Mouse (Mus musculus): ENCODE results near the gene Dnali1. TPM values are rescaled to one million over a fixed set of nuclear protein-coding genes. Genes with fewer than 3 reads are reported as not detected.

Dnali1 gene
- total RNA-seq, 2 experiments from 2014 or later = not detected

DNA sequence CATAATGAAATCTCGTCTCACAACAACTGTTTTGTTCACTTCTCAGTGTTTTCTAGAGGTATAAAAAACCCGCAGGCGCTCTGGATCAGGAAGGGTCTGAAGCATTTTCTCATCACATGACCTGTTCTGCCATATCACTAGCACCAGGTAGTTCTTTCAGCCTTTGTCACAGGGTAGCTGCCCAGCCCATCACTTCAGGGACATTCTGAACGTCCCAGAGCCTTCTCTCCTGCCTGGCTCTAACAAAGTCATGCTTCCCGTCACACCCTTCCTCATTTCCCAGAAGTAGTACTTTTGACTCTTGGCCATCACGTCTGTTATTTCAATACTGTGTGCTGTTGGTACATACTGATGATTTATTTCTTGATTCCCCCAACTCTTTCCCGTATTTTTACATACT lies 21.0 kb downstream of the Dnali1 start:
- DNase-seq (ENCODE audit: low spot score in 2 of 2) = no peak

DNA sequence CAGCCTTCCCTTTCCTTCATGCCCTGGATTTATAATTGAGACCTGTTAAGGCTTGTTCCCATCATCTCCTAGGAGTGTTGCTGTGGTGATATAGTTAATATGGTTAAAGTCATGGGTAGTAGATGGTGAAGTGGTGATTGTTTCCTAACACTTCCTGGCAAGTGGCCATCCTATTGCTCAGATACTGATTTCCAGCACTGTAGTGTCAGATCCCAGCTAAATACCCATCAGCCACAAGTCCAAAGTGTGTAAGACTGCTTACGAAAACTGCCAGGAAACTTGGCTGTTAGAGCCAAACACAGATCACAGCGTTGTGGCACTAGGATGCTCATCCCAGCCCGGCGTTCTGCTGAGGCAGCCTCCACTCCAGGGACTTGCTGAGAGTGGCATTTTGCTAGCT lies 31.2 kb downstream of the Dnali1 start:
- DNase-seq (ENCODE audit: low spot score in 2 of 2) = no peak

DNA sequence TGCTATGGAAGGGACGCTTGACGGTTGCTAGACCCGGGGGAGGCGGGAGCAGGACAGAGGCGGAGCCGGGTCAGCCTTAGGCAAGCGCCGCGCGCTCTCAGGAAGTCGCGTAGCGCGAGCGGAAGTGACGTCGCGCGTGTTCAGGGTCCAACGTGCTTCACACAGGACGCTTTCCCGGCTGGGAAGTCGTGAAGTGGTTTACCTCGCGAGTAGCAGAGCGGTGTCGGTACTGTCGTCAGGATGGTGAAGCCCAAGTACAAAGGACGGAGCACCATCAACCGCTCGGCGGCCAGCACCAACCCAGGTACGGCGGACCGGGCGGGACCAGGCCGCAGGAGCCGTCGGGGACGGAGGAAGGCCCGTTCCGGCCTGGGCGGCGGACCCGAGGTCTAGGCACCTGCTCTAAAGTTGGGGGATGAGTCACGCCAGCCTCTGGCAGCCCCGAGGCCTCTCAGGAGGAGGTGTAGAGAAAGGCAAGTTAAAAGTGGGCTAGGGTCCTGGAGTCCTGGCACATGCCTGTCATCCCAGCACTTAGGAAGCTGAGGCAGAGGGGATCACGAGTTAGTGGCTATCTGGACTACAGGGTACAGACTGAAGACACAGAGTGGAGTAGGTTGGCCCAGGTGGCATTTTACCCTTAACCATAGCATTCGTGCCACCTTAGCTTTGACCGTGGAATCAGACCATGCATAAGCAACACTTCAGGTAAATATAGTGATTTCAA lies 35.5 kb downstream of the Dnali1 start:
- peak; percentile 80 to 93 for DNase-seq (ENCODE audit: low spot score in 2 of 2)

DNA sequence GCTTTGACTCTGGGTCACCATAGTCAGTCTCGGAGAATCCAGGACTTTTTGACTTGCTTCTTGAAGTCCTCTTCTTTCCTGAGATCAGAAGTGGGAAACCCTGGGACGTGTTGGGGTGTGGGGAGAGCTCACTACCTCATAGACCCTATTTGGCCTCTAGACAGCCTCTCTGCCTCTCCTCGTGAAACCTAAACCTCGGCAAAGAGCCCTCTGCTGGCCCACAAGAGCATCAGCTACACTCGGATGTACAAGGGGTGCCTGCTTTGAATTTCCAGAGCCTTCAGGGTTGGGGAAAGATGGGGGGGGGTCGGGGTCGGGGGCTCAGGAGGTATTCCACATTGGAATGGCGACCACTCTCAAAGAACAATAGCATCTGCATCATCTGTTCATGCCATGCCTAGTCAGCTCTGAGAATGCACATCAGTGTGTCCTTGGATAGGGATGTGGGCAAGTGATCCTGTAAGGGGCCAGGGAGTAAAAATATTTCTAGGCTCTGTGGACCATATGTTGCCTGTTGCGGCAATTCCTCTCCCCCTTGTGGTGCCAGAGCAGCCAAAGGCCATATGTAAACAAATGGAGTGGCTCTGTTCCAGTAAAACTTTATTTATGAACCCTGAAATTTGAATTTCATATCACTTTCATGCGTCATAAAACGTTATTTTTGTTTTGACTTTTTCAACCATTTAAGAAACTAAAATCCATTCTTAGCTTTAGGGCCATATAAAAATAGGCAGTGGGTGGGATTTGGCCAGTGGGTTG lies 44.5 kb downstream of the Dnali1 start:
- DNase-seq (ENCODE audit: low spot score in 2 of 2) = no peak

DNA sequence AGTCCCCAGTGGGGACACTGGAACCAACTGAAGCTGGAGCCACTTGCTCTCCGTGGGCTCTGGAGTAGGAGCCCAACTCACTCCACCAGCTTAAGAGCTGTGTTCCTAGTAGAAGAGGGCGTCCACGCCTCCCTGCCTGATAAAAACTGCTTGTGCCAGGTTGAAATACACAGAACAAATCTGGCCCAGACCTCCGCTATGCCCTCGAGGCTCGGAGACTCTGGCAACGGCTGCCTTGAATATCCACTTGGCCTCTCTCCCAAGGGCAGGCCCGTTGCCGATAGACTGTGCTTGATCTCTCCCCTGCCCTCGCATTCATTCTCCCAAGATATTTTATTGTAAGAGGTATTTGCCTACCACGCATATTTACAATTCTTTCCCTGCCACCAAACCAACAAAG lies 48.1 kb downstream of the Dnali1 start:
- DNase-seq (ENCODE audit: low spot score in 2 of 2) = no peak

DNA sequence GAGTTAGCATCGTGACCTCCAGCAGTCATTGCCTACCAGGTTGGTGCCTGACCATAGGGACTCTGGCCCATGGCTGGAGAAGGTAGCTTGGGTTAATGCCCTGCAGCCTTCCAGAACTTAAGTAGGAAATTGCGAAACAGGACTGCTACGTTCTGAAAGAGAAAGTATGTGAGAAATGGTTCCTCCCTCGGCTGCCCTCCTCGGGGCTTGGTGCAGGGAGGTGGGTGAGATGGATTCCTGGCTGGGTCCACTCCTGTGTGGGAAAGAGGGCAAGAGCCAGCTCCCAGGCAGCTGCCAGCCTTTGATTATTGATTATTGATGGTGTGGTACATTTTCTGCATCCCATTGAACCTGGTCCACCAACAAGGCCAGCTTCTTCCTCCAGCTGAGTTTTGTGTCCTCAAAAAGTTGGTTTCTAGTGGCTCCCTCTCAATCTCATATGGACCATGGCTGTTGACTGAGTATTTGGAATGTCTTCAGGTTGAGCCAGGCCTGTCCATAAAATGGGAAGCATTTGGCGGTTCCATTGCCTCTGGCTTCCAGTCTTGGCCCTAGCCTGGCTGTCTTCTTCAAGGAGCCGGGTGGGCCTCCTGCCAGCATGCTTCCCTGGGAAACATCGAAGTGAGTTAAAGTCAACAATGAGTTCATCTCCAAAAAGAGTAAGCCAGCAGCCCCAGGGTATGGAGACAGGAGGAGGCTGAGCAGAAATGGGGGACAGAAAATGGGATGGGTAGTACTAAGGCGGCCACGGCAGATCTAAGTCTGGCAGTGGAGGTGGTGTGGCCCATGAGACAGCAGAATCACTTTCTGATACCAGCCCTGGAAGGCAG lies 49.5 kb downstream of the Dnali1 start, which contains the start of gene Gnl2:
TSS of gene Gnl2 (plus strand) at position 780 of the 830 bp plus-strand sequence.
- peak in 1 of 2 experiments; percentile 32 for DNase-seq (ENCODE audit: low spot score in 2 of 2)

DNA sequence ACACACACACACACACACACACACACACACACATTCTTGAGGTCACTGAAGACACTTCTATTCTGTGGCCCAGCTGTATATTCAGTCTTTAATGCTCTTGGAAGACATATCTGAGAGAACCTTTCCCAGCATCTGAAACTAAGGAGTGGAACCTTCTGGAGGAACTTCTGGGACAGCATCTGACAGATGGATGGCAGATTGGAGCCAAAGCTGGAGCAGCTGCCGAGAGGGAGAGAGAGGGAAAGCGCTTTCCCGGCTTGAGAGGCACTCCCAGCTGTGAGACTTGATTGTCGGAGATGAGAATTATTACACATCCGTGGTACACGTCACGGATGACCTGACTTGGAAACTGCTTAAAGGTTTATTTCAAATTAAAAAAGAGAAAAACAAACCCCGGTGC lies 56.8 kb downstream of the Dnali1 start:
- DNase-seq (ENCODE audit: low spot score in 2 of 2) = no peak

DNA sequence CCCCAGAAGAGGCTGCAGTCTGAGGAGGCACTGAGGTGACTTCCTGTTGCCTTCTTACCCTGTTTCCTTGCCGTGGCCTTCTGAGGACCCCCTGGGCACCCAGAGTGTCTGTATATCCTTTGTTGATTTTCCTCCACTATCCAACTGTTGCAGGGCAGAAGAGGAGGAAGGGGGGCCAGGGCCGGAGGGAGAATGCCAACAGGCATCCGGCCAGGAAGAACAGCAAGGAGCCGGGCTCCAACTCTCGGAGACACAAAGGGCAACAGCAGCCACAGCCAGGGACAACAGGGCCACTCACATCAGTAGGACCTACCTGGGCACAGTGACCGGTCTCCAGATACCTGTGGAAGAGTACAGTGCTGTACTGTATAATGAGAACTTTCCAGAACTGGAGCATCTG lies 57.3 kb downstream of the Dnali1 start:
- no peak for DNase-seq (ENCODE audit: low spot score in 2 of 2)

DNA sequence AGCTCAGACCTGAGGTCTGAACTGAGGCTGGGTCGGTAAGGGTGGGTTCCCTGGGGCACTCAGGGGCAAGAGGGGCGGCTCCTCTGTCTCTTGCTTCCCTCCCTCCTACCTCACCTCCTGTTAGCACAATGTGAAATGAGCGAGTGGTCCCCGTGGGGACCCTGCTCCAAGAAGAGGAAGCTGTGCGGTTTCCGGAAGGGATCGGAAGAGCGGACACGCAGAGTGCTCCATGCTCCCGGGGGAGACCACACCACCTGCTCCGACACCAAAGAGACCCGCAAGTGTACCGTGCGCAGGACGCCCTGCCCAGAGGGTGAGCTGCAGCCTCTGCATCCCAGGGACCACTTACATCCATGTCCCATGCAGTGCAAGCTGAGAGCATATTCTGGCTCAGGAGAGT lies 58.0 kb downstream of the Dnali1 start:
- DNase-seq (ENCODE audit: low spot score in 2 of 2) = no peak

Other genes starting within 250 kb of the Dnali1 start
- gene Yrdc, start 215.0 kb downstream of the Dnali1 start, total RNA-seq (2021) = 10 to 100 TPM; 15.9 to 20.7 TPM
- 10 to 100 TPM; 47.5 to 49.5 TPM for gene 1110065P20Rik, start 214.5 kb downstream of the Dnali1 start, total RNA-seq (2021)
- gene Maneal, start 203.5 kb downstream of the Dnali1 start, total RNA-seq (2021) = under 1 TPM; 0.34 to 0.47 TPM
- not detected for gene Epha10, start 184.8 kb downstream of the Dnali1 start, total RNA-seq (2021)
- 1 to 10 TPM; 9.6 to 9.8 TPM for gene 9930104L06Rik, start 128.7 kb downstream of the Dnali1 start, total RNA-seq (2021)
- gene Cdca8, start 126.4 kb downstream of the Dnali1 start, total RNA-seq (2021) = 10 to 100 TPM; 16.7 to 20.1 TPM
- gene Rspo1, start 79.3 kb downstream of the Dnali1 start, total RNA-seq (2021) = 1 to 10 TPM in 1 of 2 experiments, under 1 TPM in 1; 0.54 to 1.1 TPM
- 10 to 100 TPM; 45.4 to 58.1 TPM for gene Gnl2, start 49.1 kb downstream of the Dnali1 start, total RNA-seq (2021)
- gene Snip1, start 969 bp upstream of the Dnali1 start, total RNA-seq (2021) = 10 to 100 TPM; 12.2 to 12.4 TPM
- 10 to 100 TPM; 20.7 to 26.3 TPM for gene Meaf6, start 19.4 kb upstream of the Dnali1 start, total RNA-seq (2021)
- gene Zc3h12a, start 62.1 kb upstream of the Dnali1 start, total RNA-seq (2021) = 1 to 10 TPM; 3.0 to 3.9 TPM